Comparison of ENCODE assay signal across 11 mouse cellular contexts in genomic region chr1:177307549-177307948, GRCm38 (mm10). TPM values are rescaled to one million over a fixed set of nuclear protein-coding genes. Genes with fewer than 3 reads are reported as not detected.
DNase-seq lines count a peak whose midpoint lies in the region; ATAC-seq and TF ChIP-seq lines count a peak whose summit lies in the region.
"Had no signal": no experiment of that assay in that cellular context is flagged by ENCODE, and none has a peak within 500 bp of the region (broad histone marks: within the 10 kb centered on the region; RNA-seq: fewer than 3 reads in every experiment).

No protein-coding gene starts in this region.

- H3K36me3 ChIP-seq in limb, embryonic 11.5 days (ENCODE audit: control insufficient read depth, insufficient read depth, low read length) = no peaks in the 10 kb centered on the region
- no peaks in the 10 kb centered on the region for H3K36me3 ChIP-seq in limb, embryonic 10.5 days
- H3K36me3 ChIP-seq in midbrain, postnatal 0 days (ENCODE audit: insufficient read depth, low read length) = no peaks in the 10 kb centered on the region
- H3K36me3 ChIP-seq in kidney, embryonic 16.5 days (ENCODE audit: insufficient read depth, low read length) = no peaks in the 10 kb centered on the region

- ATAC-seq in limb, embryonic 11.5 days (ENCODE audit: insufficient number of reproducible peaks, low FRiP score, low TSS enrichment, low read depth) = no peak
- no peak for ATAC-seq in midbrain, postnatal 0 days (ENCODE audit: low FRiP score)
- no peak for ATAC-seq in kidney, embryonic 16.5 days (ENCODE audit: low FRiP score, low TSS enrichment)

- no peaks in the 10 kb centered on the region for H3K27me3 ChIP-seq in limb, embryonic 11.5 days (ENCODE audit: control insufficient read depth, insufficient read depth, low read length)
- H3K27me3 ChIP-seq in limb, embryonic 10.5 days (ENCODE audit: low read depth, poor library complexity, severe bottlenecking) = no peaks in the 10 kb centered on the region
- no peaks in the 10 kb centered on the region for H3K27me3 ChIP-seq in midbrain, postnatal 0 days (ENCODE audit: insufficient read depth, low read length)
- no peaks in the 10 kb centered on the region for H3K27me3 ChIP-seq in kidney, embryonic 16.5 days (ENCODE audit: insufficient read depth, low read length)

- H3K9me3 ChIP-seq in limb, embryonic 11.5 days (ENCODE audit: control insufficient read depth, low read length) = no peaks in the 10 kb centered on the region
- H3K9me3 ChIP-seq in limb, embryonic 10.5 days (replicated peaks) = no peaks in the 10 kb centered on the region
- H3K9me3 ChIP-seq in midbrain, postnatal 0 days (ENCODE audit: low read length) = no peaks in the 10 kb centered on the region
- H3K9me3 ChIP-seq in kidney, embryonic 16.5 days (ENCODE audit: low read length) = no peaks in the 10 kb centered on the region

- no peak overlapping the region for H3K9ac ChIP-seq in limb, embryonic 11.5 days (ENCODE audit: low read length)
- no peak overlapping the region for H3K9ac ChIP-seq in midbrain, postnatal 0 days (replicated peaks; ENCODE audit: low read length, poor library complexity, severe bottlenecking)
- no peak overlapping the region for H3K9ac ChIP-seq in kidney, embryonic 16.5 days (replicated peaks; ENCODE audit: low read length)

- H3K4me2 ChIP-seq in limb, embryonic 11.5 days (ENCODE audit: low read depth, severe bottlenecking) = no peak overlapping the region
- peak overlapping the region; percentile 28 for H3K4me2 ChIP-seq in midbrain, postnatal 0 days (ENCODE audit: low read depth, low read length, poor library complexity, severe bottlenecking)
- no peak overlapping the region for H3K4me2 ChIP-seq in kidney, embryonic 16.5 days (replicated peaks; ENCODE audit: low read depth, low read length)

- no peak overlapping the region for H3K27ac ChIP-seq in limb, embryonic 11.5 days (replicated peaks; ENCODE audit: low read depth, low read length)
- no peak overlapping the region for H3K27ac ChIP-seq in limb, embryonic 10.5 days
- H3K27ac ChIP-seq in midbrain, postnatal 0 days (ENCODE audit: low read depth, low read length) = peak overlapping the region; percentile 34; the same call in 1 of the 2 replicates
- H3K27ac ChIP-seq in kidney, embryonic 16.5 days (ENCODE audit: low read length) = no peak overlapping the region
- H3K27ac ChIP-seq: kidney, postnatal 0 days had no signal

- peak; percentile 13 for DNase-seq in limb, embryonic 11.5 days (ENCODE audit: low spot score)
- no peak for DNase-seq in limb, embryonic 10.5 days (ENCODE audit: low spot score)
- DNase-seq in cerebellum, adult 9-11 months = peak; percentile 14
- DNase-seq in frontal cortex, postnatal 36 days (ENCODE audit: low spot score in 2 of 2) = peak; percentile 38 to 62
- peak; percentile 48 for DNase-seq in midbrain, postnatal 0 days (ENCODE audit: low spot score)
- DNase-seq in spleen, postnatal 4 days (ENCODE audit: low spot score in 2 of 2) = no peak
- DNase-seq: heart, postnatal 4 days; lung, adult 18-20 months; thymus, postnatal 36 days had no signal

- WGBS in limb, embryonic 11.5 days = 93% methylated on average over 11 of the region's 11 CpGs
- 88% methylated on average over 11 of the region's 11 CpGs for WGBS in limb, embryonic 10.5 days
- 38% methylated on average over 11 of the region's 11 CpGs for WGBS in midbrain, postnatal 0 days
- WGBS in kidney, embryonic 16.5 days = 90% methylated on average over 11 of the region's 11 CpGs

- H3K4me3 ChIP-seq in limb, embryonic 11.5 days (ENCODE audit: low read depth, low read length) = no peak overlapping the region
- H3K4me3 ChIP-seq in limb, embryonic 10.5 days = no peak overlapping the region
- H3K4me3 ChIP-seq in midbrain, postnatal 0 days (ENCODE audit: low read depth, low read length) = no peak overlapping the region
- H3K4me3 ChIP-seq in kidney, embryonic 16.5 days (ENCODE audit: low read length) = no peak overlapping the region

- no peak for TF ChIP-seq CTCF in midbrain, postnatal 0 days (IDR thresholded peaks at IDR 0.05)

- no peaks in the 10 kb centered on the region for H3K4me1 ChIP-seq in limb, embryonic 11.5 days (ENCODE audit: control insufficient read depth, insufficient read depth, low read length)
- H3K4me1 ChIP-seq in limb, embryonic 10.5 days = no peaks in the 10 kb centered on the region
- H3K4me1 ChIP-seq in midbrain, postnatal 0 days (ENCODE audit: insufficient read depth, low read length) = no peaks in the 10 kb centered on the region
- no peaks in the 10 kb centered on the region for H3K4me1 ChIP-seq in kidney, embryonic 16.5 days (ENCODE audit: insufficient read depth, low read length)

RNA-seq across cellular contexts. Expression of gene Akt3, which starts 49.5 kb away (rescaled TPM):
- polyA plus RNA-seq in limb, embryonic 11.5 days (2014; fragmentation: Nextera tagmentation; extraction: Ambion mirVana) = 9.8 and 10.8 TPM in 2 replicates
- polyA plus RNA-seq in limb, embryonic 10.5 days (2016; fragmentation: Nextera tagmentation; extraction: Ambion mirVana) = 6.2 and 7.1 TPM in 2 replicates
- total RNA-seq in midbrain, postnatal 0 days (2014; rRNA removed) = 92.6 and 94.8 TPM in 2 replicates
- 12.7 and 14.5 TPM in 2 replicates for polyA plus RNA-seq in midbrain, postnatal 0 days (2015; fragmentation: Nextera tagmentation; extraction: Ambion mirVana)
- 4.4 and 5.0 TPM in 2 replicates for polyA plus RNA-seq in kidney, embryonic 16.5 days (2015; fragmentation: Nextera tagmentation; extraction: Ambion mirVana)

Comparison
In these comparisons a context has a peak if more than half of its experiments do, and no peak if none do; other contexts are left out.
1. DNase-seq: peak in limb, embryonic 11.5 days (single experiment), cerebellum, adult 9-11 months (single experiment), frontal cortex, postnatal 36 days (2 of 2) and midbrain, postnatal 0 days (single experiment); none in limb, embryonic 10.5 days (single experiment) and spleen, postnatal 4 days (0 of 2).